Mouse (Mus musculus) embryo, embryonic 11 days (tissue): ENCODE data around the gene Nav2.

ENCODE experiments used
- DNase-seq: peaks from one replicate; pipeline ENCODE4 v3.0.0-alpha.2; 2015

Gene Nav2

DNA sequence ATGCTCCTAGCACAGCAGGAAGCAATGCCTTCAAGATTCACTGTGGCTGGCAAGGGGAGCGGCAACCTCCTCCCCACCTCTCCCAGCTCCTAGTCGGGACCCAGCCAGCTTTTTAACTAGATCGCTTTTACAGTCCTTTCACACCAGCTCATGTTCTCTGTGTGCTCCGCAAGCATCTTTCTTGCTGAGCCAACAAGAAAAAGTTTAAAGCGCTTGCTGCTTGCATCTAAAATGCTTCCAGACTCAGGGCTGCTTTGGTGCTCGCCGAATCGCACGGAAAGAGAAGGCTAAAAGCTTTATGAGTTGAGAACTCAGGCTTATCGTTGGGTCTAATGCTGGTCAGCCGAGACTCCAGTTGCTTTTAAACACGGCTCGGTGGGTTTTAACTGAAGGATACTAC is 510.3 kb downstream of the Nav2 start:
- DNase-seq = no peak

DNA sequence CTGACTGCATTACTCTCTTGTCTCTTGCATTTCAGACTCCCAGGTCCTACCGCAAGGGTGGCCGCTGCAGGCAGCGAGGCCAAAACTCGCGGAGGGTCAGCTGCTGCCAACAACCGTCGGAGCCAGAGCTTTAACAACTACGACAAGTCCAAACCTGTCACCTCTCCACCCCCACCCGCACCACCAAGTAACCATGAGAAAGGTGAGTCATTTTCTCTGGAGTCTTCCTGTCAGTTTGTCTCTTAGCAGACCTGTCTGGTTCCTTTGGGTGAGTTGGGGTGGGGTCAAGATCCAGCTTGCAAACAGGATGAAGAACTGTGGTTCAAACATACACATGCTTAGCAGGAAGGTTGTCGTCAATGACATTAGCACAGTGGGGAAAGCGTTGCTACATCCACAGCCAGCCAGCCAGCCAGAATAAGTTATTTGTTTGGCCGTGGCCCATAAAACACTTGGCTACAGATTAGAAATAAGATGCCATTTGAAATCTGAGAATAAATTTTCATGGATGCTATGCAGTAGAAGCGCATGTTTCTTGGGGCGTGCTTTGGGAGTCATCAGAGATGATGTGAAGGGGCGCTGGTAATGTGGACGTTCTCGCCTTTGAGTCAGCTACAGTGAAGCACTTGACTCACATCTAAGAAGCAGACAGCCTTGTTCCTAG is 511.8 kb downstream of the Nav2 start:
- no peak for DNase-seq

- no peak for DNase-seq
Observed at GRCm38 (mm10) chr7:49421261-49421660, 512.7 kb downstream of the Nav2 start.

GRCm38 (mm10) chr7:49423943-49424342 is 515.4 kb downstream of the Nav2 start:
- no peak for DNase-seq

DNA sequence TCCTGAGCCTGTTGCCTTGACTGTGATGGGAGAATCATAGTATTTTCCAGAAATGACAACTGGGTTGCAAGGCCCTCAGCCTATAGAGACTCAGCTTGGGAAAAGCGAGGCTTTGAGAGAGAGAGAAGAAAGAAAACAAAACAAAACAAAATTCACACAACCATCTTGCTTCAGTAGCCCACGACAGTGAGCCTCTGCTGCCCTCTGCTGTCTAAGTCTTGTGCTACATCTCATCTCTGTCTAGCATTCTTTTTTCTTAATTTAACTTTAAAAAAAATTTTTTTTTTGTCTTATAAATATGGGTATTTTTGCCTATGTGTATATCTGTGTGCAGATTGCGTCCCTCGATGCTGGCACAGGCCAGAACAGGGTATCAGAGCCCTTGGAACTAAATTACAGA is 517.5 kb downstream of the Nav2 start:
- DNase-seq = peak; percentile 67

- peak; percentile 68 for DNase-seq
Observed at GRCm38 (mm10) chr7:49427843-49428242, 519.3 kb downstream of the Nav2 start.

GRCm38 (mm10) chr7:49428947-49429346 is 520.4 kb downstream of the Nav2 start:
- DNase-seq = peak; percentile 48

- no peak for DNase-seq
Observed at GRCm38 (mm10) chr7:49430808-49431207, 522.3 kb downstream of the Nav2 start.

DNA sequence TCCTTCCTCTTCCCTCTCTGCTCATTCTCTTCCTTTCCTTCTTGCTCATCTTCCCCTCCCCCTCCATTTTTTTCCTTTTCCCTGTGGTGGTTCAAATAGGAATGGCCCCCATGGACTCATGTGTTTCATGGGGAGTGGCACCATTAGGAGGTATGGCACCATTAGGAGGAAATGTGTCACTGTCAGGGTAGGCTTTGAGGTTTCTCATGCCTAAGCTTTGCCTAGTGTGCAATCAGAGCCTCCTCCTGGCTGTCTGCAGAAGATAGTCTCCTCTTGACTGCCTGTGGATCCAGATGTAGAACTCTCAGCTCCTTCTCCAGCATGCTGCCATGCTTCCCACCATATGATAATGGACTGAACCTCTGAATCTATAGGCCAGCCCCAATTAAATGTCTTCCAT is 525.4 kb downstream of the Nav2 start:
- no peak for DNase-seq

- DNase-seq = no peak
Observed at GRCm38 (mm10) chr7:49436492-49436891, 528.0 kb downstream of the Nav2 start.

- DNase-seq = peak; percentile 83
Observed at GRCm38 (mm10) chr7:49437901-49438300, 529.4 kb downstream of the Nav2 start.

DNA sequence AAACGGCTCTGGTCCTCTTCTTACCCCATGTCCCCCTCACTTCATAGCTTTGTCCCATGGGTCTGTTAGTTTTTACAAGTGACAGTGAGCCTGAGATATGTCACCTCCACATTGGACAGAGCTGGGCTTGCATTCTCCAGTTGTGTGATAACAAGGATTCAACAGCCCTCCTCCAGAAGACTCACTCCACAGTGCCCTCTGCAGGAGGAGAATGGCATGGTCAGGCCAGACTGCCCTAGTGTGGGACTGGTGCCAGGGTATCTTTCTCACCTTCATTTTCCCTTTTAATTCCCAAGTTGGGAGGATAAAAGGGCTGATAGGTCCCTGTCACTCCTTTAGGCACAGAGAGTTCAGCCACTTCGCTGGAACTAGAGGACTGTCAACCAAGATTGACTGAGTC is 530.6 kb downstream of the Nav2 start:
- DNase-seq = no peak

GRCm38 (mm10) chr7:49440333-49440969 is 531.9 kb downstream of the Nav2 start:
- no peak for DNase-seq

GRCm38 (mm10) chr7:49442174-49442573 is 533.7 kb downstream of the Nav2 start:
- DNase-seq = no peak

- DNase-seq = no peak
Observed at GRCm38 (mm10) chr7:49448580-49448979, 540.1 kb downstream of the Nav2 start.

- peak; percentile 80 for DNase-seq
Observed at GRCm38 (mm10) chr7:49450261-49451141, 542.0 kb downstream of the Nav2 start.

- DNase-seq = no peak
Observed at GRCm38 (mm10) chr7:49451240-49451639, 542.7 kb downstream of the Nav2 start.

DNA sequence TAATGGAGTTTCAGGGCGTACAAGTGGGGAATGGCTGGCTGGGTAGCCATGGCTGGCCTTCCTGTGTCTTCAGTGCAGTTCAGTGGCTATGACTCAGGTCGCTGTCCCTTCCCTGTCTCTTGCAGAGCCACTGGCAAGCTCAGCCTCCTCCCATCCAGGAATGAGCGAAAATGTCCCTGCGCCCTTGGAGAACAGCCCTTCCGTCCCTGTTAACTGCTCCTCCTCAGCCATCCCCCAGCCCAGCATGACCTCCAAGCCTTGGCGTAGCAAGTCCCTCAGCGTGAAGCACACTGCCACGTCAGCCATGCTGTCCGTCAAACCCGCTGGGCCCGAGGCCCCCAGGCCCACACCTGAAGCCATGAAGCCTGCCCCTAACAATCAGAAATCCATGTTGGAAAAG is 543.8 kb downstream of the Nav2 start:
- no peak for DNase-seq

- no peak for DNase-seq
Observed at GRCm38 (mm10) chr7:49454601-49455000, 546.1 kb downstream of the Nav2 start.

DNA sequence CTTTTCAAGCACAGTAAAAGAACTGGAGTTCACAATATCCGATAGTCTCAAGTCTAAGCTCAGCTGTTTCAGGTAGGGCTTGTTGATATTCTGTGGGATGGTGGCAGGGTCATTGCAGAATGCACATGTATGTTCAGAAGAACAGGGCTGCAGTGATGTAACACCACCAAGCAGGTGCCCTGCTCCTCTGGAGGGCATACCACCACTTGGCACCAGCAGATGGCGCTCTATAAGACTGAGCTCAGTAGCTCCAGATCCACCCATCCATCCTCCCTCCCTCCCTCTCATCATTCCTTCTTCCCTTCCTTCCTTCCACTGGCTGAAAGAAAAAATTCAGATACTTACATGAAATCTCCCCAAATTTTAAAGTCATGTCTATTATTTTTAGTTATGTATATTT is 547.6 kb downstream of the Nav2 start:
- DNase-seq = peak; percentile 71

GRCm38 (mm10) chr7:49457398-49457797 is 548.9 kb downstream of the Nav2 start:
- DNase-seq = no peak

- no peak for DNase-seq
Observed at GRCm38 (mm10) chr7:49457890-49458289, 549.4 kb downstream of the Nav2 start.

- no peak for DNase-seq
Observed at GRCm38 (mm10) chr7:49462328-49462811, 553.9 kb downstream of the Nav2 start.

DNA sequence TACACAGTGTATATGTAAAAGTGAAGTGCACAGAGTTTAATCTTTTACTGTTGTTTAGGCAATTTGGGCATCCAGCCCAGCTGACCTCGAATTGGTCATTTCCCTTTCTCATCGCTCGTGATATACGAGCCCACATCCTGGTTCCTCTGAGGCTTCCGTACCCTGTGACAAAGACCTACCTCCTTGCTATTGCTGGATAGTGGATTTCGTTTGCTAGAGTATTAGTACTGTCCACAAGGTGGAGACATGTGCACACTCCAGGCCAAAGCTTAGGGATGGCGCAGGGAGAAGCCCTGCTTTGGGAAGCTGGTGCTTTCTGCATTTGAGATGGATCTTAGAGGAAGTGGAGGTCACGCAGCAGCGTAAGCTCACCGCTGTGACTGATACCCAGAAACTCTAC is 559.3 kb downstream of the Nav2 start:
- peak; percentile 79 for DNase-seq
